Mouse (Mus musculus) olfactory bulb, adult 2 months (tissue): ENCODE results near the gene Cramp1l. TPM values are rescaled to one million over a fixed set of nuclear protein-coding genes. Genes with fewer than 3 reads are reported as not detected.
A peak's percentile ranks its signal among the peaks of the same experiment; 100 is the strongest.

ENCODE experiments used
- H3K27ac ChIP-seq: fragments of 200-500 bp; 2 replicates; pipeline ENCODE4 v1.5.1; 2012; ENCODE audit warnings: low read depth, low read length; ENCODE audit not compliant: insufficient read depth
- H3K4me1 ChIP-seq: fragments of 200-500 bp; 2 replicates; pipeline ENCODE4 v1.6.1; 2012; ENCODE audit warnings: low read length; ENCODE audit not compliant: control insufficient read depth, insufficient read depth
- H3K4me3 ChIP-seq: fragments of 200-500 bp; 2 replicates; pipeline ENCODE4 v1.5.1; 2012; ENCODE audit warnings: mild to moderate bottlenecking, low read depth, low read length, moderate library complexity; ENCODE audit not compliant: insufficient read depth
- CTCF ChIP-seq: fragments of 200-500 bp; IDR thresholded peaks from 2 replicates; pipeline ENCODE4 v1.5.1; 2012; ENCODE audit warnings: low read depth, mild to moderate bottlenecking, low read length, moderate library complexity; ENCODE audit not compliant: insufficient read depth
- POLR2A ChIP-seq: fragments of 200-500 bp; IDR thresholded peaks from 2 replicates; pipeline ENCODE4 v1.6.1; 2012; ENCODE audit warnings: mild to moderate bottlenecking, low read depth, low read length, moderate library complexity; ENCODE audit not compliant: insufficient read depth
- WGBS: fragments of 180-500 bp; shearing (Covaris S2); methylation state at CpG from one replicate; pipeline ENCODE4 v1.1.7; 2018; 5-methylcytosine and 5-hydroxymethylcytosine counted together
- polyA plus RNA-seq: library from polyadenylated mRNA; stranded (reverse); fragments of >200 nt; gene quantifications from 2 replicates; pipeline ENCODE4 v1.2.4, GENCODE M21; 2012; ENCODE audit warnings: low replicate concordance; ENCODE audit not compliant: missing spikeins, insufficient read depth, insufficient read length

Cramp1l gene
- polyA plus RNA-seq, 1 experiment, result not detected

- H3K4me1 ChIP-seq, result no peaks in the 10 kb centered on the region
- H3K27ac ChIP-seq, result no peak overlapping the region
- H3K4me3 ChIP-seq, result no peak overlapping the region
- 69% methylated on average over 7 of the region's 7 CpGs for WGBS
- TF ChIP-seq CTCF (no peak), POLR2A (no peak)
Observed at GRCm38 (mm10) chr17:25044879-25045278, 29.3 kb upstream of the Cramp1l start.

GRCm38 (mm10) chr17:25036183-25036582 lies 20.6 kb upstream of the Cramp1l start:
- 59% methylated on average over 4 of the region's 4 CpGs for WGBS
- Histone ChIP-seq H3K4me1 (no peaks in the 10 kb centered on the region), H3K27ac (no peak overlapping the region), H3K4me3 (no peak overlapping the region)
- no peak for TF ChIP-seq POLR2A

GRCm38 (mm10) chr17:25016292-25017132 lies 924 bp upstream of the Cramp1l start:
- no peak overlapping the region for H3K27ac ChIP-seq
- peak overlapping the region; percentile 55 for H3K4me3 ChIP-seq
- WGBS, result under 1% methylated on average over 55 of the region's 55 CpGs
- H3K4me1 ChIP-seq, result peaks cover 3% of the 10 kb centered on the region; the same call in 1 of the 2 replicates
- TF ChIP-seq POLR2A, result no peak
- TF ChIP-seq CTCF, result no peak

- peak overlapping the region; percentile 82 for H3K4me3 ChIP-seq
- under 1% methylated on average over 39 of the region's 39 CpGs for WGBS
Observed at GRCm38 (mm10) chr17:25014841-25015570, 582 bp downstream of the Cramp1l start.

GRCm38 (mm10) chr17:25013606-25014501 lies 1.7 kb downstream of the Cramp1l start:
- under 1% methylated on average over 81 of the region's 81 CpGs for WGBS

More at GRCm38 (mm10) chr17:25014841-25015570, 582 bp downstream of the Cramp1l start:
- TF ChIP-seq CTCF, result no peak
- TF ChIP-seq POLR2A, result no peak
- peak overlapping the region; percentile 4; the same call in 1 of the 2 replicates for H3K27ac ChIP-seq
- H3K4me1 ChIP-seq, result peaks cover 5% of the 10 kb centered on the region; the same call in 1 of the 2 replicates

GRCm38 (mm10) chr17:25007480-25007879 lies 8.1 kb downstream of the Cramp1l start:
- TF ChIP-seq POLR2A (no peak), CTCF (no peak)
- no peak overlapping the region for H3K27ac ChIP-seq
- H3K4me3 ChIP-seq, result no peak overlapping the region
- peaks cover 2% of the 10 kb centered on the region; the same call in 1 of the 2 replicates for H3K4me1 ChIP-seq

More at GRCm38 (mm10) chr17:25013606-25014501, 1.7 kb downstream of the Cramp1l start:
- Histone ChIP-seq H3K4me1 (peaks cover 5% of the 10 kb centered on the region; the same call in 1 of the 2 replicates), H3K27ac (0 out of 2 replicates have a peak overlapping the region, but pooled peaks have one; percentile 16), H3K4me3 (peak overlapping the region; percentile 66)
- no peak for TF ChIP-seq POLR2A
- TF ChIP-seq CTCF, result no peak

GRCm38 (mm10) chr17:25005102-25005501 lies 10.5 kb downstream of the Cramp1l start:
- H3K4me1 ChIP-seq, result no peaks in the 10 kb centered on the region
- WGBS, result 96% methylated on average over 3 of the region's 3 CpGs
- no peak overlapping the region for H3K27ac ChIP-seq
- no peak overlapping the region for H3K4me3 ChIP-seq
- TF ChIP-seq POLR2A, result no peak
- TF ChIP-seq CTCF, result no peak

GRCm38 (mm10) chr17:24994721-24995120 lies 20.9 kb downstream of the Cramp1l start:
- Histone ChIP-seq H3K4me1 (no peaks in the 10 kb centered on the region), H3K27ac (no peak overlapping the region), H3K4me3 (no peak overlapping the region)
- TF ChIP-seq CTCF (no peak), POLR2A (no peak)
- WGBS, result 94% methylated on average over 6 of the region's 6 CpGs

GRCm38 (mm10) chr17:24987221-24987620 lies 28.4 kb downstream of the Cramp1l start:
- 76% methylated on average over 6 of the region's 6 CpGs for WGBS
- no peak overlapping the region for H3K27ac ChIP-seq
- H3K4me1 ChIP-seq, result no peaks in the 10 kb centered on the region
- TF ChIP-seq POLR2A (no peak), CTCF (no peak)
- no peak overlapping the region for H3K4me3 ChIP-seq
